Mouse (Mus musculus): ENCODE results near the gene Appbp2.
"Not testable (repeated sequence)": the region's sequence is repeated elsewhere in the genome, so short reads cannot be mapped to it uniquely, and the experiment has no call there.

Gene Appbp2

DNA sequence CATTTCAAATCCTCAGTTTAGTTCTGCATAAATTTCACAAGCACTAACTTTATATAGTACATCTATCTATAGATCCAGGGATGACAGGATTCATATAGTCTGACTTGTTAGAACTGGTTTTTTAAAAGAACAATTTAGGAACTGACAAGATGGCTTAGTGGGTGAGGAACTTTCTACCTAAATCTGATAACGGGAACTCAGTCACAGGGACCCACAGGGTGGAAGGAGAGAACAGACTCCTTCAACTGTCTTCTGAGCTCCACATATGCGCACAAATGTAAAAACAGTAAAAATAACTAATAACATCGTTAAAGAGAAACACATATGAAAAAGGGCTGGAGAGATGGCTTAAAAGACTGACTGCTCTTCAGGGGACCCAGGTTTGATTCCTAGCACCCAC, 15.9 kb downstream of the Appbp2 start:
- DNase-seq: no peak

DNA sequence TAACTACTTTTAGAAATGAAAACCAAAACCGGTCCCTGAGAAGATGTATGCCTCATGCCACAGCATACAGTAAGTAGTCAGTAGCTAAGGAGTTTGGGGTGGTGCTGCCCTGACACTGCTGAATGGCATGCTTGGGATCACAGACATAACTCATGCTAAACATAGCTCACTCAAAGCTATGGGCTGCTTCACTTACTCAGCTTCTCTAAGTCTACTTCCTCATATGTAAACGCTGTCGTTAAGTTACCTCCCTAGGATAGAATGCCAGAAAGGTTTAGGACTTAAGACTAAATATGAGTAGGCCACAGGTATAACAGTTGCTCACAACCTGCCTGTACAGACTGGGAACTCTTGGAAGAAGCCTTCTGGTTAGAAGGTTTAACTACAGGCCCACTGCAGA, 20.3 kb downstream of the Appbp2 start:
- DNase-seq: no peak

DNA sequence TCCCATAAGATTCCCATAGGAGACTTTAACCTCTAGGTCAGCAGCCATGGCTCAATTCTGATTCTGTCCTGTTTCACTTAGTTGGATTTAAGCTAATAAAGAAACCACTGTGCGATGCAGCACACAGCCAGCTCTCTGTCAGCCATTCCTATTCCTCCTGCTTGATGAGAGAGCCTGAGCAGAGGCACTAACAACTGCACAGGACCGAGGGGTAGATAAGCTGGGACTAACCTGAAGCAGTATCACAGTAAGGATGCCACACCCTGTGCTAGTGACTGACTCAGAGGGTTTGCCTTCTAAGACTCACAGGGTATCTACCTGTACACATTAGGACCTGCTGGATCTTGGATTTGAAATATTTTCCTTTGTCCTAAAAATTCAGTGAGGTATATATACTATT, 21.7 kb downstream of the Appbp2 start:
- no peak for DNase-seq

DNA sequence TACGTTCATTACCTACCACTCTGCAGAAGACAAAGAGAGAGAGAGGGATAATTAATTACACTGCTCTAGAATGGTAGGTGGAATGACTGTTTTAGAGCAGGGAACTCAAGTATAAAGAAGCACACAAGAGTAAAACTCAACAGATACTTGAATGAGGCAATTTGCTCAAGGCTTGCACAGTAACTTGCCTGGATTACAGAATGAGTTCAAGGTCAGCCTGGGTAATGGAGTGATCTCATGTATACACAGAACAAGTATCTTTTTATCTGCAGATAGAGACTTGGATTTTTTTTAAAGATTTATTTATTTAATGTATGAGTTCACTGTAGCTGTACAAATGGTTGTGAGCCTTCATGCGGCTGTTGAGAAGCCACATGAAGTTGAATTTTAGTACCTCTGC, 23.8 kb downstream of the Appbp2 start:
- no peak for DNase-seq

DNA sequence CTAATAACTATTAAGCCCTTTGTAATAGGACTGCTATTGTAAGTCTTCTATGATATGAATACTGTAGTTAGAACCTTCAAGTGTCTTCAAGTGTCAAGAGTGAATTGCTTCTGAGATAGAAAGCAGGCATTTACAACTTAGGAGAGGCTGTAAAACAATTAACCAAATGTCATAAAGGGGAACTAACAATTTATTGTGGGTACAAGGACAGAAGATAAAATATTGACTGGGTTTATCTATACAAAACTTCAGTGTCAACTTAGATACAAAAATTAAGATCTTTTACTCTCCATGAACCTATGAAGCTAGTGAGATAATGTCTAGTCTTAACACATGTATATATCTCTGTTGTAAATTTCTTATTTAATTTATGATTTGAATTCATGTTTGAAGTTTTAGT, 28.7 kb downstream of the Appbp2 start:
- DNase-seq: no peak

DNA sequence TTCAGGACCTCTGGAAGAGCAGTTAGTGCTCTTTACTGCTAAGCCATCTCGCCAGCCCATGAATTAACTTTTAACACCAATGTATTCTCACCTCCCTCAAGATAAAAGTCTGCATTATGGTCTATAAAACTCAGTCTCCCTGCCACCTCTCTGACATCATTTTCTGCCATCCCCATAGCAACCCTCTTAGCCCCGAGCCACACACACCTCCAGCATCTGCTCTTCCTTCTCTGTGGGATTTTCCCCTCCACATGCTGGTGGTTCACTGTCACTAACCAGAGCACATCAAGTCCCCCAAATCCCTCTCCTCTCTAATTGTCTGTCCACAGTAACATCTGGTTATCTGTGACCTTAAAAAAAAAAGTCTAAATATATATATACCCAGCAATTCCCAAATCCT, 36.0 kb downstream of the Appbp2 start:
- no peak for DNase-seq

DNA sequence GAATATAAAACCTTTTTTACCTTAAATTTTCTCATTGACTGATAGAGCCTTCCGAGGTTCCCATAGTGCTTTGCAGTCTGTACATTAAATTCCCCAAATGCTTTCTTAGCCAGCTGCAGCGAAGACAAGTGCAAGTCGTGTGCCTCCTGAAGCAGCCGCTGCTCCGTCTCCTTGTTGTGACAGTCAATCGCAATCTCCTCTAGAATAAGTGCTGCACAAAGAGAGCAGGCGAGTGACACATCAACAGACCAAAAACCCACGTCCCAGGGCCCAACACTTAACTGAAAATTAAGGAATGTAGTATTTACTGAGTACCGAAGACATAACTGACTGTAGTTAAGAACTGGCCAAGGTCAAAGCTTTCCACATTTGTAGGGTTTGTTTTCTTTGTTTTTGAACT, 38.9 kb downstream of the Appbp2 start:
- no peak for DNase-seq

DNA sequence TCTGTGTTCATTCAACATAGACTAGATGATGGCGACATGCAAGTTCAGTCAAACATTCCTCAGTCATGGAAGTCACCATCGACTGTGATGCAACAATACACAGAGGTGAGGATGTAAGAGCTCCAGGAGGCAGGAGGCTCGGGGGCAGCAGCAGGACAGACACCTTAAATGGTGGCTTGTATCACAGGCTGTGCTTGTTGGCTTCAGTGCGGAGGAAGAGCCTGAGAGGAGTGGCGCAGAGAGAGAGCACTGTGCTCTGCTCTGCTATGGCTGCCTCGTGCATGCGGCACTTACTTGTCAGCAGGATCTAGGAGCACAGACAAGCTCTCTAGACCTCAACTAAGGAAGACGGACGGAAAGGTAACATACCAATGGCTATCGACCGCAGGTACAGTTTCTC, 40.7 kb downstream of the Appbp2 start:
- no peak for DNase-seq

DNA sequence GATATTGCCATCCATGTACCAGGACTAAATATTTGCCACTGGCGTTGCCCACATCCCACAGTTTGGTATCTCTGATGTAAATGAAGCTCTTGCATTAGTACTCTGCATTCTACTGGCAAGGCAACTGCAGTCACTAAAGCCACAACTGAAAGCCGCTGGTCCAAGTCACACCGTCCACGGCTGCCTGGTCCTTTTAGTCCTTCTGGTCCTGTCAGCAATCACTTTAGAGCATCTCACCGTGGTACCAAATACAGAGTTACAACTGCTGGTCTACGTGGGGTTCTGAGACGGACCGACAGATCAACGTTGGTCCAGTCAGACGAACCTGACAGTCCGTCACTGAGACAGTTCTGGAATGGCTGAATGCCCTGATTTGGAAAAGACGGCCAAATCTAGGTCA, 44.2 kb downstream of the Appbp2 start:
- no peak for DNase-seq

DNA sequence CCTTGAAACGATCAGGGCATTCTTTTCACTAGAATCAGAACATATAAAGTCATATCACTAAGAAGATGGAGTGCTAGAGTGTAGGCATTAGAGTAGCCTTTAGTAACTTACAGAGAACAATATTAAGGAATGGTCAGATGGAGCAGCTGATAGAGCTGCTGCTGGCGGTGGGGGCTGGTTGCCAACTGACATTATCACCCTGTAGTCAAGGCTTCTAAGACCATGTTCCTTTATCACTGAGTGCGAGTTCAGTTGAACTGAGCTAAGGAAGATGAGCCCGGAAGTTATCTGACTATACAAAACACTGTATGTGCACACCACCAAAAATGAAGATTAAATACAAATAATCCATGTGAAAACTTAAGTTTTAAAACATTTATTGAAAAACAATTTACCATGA, 45.8 kb downstream of the Appbp2 start:
- DNase-seq: no peak

DNA sequence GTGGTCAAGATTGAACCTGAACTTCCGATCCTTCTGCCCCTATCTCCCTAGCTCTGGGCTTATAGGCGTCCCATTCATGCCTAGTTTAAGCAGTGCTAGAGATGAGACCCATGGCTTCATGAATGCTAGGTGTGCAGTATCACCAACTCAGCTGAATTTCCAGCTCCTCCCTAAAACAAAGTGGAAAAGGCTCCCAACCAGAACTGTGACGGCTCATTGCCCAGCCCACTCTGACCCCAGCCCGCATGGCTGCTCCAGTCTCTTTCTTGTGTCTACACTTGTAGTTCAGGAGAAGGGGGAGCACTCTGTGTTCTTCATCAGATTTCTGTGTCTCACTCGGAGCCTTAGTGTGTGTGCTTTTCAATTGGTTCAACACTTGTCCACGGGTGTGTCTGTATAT, 50.1 kb downstream of the Appbp2 start:
- no peak for DNase-seq

DNA sequence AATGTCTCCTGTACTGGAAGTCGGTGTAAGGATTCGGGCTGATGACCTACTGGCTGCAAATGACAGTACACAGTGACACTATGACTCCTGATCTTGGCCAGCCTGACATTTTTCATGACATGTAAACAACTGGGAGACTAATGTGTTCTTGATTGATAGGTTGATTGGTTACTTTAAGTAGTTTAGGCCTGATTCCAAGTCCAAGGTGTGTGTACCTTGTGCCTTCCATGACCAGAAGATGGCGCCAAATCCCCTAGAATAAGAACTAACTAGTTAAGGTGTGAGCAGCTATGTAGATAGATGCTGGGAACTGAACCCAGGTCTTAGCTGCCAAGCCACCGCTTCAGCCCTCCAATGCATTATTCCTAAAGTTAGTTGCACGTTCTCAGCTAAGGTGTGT, 50.8 kb downstream of the Appbp2 start:
- peak; percentile 27 for DNase-seq

DNA sequence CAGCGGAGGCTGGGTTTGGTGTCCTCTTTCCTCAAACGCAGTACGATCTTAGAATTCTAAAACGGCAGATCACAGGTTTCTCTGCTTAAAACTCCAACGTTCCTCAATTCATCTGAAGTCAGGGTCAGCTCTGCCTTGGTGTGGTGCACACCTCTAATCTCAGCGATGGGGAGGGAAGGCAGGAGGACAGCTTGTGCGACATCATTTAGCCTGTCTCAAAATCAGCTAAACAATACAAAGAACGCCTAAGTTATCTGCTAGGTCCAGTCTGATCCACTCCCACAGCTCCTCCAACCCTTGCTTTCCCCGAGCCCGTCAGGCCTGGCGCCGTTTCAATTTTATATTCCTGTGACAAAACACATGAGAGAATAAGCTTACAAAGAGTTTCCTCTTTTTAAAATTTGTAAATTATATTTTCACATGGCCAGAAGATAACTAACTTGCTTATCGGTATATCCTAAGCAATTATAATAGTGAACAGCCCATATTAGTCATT, 51.6 kb downstream of the Appbp2 start:
- DNase-seq: no peak

DNA sequence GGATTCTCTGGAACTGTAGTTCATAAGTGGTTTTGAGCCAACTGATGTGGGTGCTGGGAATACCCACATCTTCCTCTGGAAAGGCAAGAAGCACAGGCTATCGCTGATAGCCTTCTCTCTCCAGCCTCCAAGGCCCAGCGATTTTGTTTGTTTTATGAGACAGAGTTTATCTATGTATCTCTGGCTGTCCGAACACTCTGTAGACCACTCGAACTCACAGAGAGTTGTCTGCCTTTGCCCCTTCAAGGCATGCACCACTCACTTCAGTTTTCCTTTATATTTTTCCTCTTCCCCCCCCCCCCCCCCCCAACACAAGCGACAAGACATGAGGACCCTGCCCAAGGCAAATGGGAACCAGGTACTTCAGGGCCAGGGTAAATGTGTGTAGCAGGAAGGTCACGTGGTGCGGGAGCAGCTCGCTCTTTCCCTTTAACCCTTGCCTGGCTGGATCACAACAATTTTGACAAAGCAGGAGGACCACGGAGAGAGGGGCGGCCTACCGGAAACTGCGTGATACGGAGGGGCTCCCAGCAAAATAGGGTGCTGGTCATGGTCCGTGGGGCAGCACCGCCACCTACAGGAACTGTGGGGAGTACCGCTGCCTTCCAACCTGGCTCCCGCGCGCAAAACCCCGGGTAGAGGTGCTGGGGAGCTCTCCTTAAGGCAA, 52.2 kb downstream of the Appbp2 start:
- peak; percentile 68 for DNase-seq

DNA sequence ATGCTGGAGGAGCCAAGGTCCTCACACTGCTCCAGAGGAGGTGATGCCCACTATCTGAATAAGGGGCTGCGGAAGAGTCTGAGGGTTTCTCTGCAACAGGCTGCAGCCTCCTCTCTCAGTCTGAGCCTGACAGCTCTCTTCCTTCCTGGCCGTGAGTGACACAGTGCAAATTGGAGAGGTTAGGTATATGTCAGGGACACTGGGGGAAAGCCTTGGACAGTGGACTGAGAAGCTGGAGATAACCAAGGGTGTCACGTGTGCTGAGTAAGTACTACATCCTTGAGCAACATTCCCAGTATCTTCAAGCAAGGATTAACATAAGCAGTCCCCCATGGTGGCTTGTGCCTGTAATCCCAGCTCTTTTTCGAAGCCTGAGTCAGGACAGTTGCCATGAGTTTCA, 56.5 kb downstream of the Appbp2 start:
- DNase-seq: no peak

DNA sequence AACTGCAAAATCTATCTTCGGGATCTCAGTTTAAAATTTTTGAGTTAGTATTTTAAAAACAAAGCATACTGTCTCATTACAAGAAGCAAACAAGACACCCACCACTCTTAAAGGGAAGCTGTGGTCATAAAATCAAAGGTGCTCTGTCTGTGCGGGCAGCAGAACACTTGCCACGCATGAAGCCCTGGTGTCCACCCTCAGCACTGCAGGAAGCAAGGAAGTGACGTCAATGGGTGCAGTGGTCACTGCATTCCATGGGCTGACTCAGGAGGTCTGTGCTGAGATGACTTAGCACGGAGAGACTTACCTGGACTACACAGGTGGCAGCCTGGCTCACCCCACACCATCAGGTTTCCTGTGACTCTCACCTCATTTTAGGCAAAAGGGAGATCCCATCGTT, 57.2 kb downstream of the Appbp2 start:
- DNase-seq: no peak

DNA sequence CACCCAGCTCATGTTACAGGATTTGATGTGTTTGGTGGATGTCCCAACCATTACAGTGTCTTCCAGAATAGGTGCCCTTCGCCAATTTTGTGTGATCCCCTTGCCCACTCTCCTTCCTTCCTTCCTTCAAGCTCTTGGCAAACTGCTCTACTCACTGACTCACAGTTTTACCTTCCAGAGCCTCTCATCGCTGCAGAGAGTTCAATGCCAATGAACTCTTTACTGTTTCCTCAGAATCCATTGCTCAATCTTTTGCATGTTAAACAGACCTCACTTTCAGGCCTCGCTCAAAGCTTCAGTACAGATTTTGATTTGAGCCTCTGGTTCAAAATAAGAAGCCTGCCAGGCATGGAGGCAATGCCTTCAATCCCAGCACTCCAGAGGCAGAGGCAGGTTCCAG, 59.0 kb downstream of the Appbp2 start:
- DNase-seq: no peak

DNA sequence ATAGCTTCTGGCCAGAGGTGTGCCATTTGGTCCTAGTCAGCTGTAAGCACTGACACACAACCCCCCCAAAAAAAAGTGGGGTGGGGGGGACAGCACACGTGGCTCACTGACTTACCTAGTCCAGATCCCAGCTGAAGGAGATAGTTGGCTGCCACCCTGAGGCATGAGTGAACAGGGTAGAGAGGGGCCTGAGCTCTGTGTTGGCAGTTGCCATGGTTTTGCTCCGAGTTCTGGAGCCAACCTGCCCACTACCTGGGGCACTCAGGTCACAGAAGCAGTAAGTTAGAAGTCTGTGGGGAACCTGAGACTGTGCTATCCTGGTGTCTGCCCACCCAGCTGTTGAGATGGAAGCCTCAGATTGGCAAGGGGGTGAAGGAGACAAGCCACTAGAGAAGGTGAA, 64.1 kb downstream of the Appbp2 start:
- no peak for DNase-seq

DNA sequence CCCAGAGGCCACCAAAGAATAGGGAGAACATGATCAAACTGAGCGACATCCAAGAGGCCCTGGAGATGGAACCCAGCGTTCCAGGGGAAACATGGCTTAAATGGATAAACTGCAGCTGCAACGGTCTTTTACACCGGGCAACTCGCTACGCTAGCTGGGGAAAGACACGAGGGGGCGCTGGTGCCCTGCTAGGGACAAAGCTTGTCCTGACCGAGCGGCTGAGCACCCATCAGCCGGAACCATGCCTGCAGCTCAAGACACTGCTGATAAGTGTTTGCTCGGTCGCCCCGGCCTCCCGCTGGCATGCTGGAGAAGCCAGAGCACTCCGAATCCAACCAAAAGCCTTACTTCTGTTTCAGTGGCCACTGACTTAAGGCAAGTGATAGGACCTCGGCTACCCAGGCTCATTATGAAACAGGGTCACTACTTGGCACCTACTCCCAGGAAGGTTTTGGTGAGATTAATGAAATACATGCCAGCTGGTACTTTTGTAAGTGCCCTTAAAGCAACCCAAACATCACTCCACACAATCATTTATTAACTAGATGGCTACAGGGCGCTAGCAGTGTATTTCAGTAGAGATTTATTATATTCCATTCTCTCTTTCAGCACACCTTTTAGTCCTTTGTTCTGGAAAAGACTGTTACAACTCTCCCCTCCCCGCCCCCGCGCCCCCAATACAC, 64.7 kb downstream of the Appbp2 start, which contains the start of gene 1700125H20Rik:
TSS of gene 1700125H20Rik (plus strand) at position 347 of the 683 bp plus-strand sequence.
- peak; percentile 82 for DNase-seq

DNA sequence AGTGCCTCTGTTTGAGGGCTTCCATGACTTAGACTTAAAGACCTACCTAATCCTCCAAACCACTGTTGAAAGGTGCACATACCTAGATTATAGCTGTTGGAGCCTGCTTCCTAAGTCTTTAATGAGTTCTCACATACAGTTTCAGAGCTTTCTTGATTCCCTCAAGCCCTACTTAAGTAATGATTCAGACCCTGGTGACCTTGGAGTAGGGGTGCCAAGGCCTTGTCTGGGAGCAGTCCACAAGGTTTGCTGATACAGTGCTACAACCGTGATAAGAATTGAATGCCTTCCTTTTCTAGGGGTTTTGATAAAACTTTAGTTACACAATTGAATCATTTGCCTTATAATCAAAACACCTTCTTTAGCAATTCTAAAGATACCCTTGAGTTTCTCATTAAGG, 67.4 kb downstream of the Appbp2 start:
- no peak for DNase-seq

DNA sequence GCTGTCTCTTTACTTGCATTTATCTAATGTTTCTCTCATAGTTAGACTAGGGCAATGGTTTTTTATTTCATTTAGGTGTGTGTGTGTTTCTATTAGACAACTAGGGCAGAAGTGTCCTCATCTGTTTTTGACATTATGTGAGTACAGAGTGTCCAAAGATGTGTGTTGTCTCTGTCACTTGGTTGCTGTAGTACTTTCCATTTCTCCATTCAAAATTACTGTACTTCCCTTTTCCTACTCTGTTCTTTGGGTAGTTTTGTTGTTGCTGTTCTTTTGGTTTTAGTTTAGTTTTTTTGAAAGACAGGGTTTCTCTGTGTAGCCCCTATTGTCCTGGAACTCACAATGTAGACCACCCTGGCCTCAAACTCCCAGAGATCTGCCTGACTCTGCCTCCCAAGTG, 70.6 kb downstream of the Appbp2 start:
- DNase-seq: no peak

DNA sequence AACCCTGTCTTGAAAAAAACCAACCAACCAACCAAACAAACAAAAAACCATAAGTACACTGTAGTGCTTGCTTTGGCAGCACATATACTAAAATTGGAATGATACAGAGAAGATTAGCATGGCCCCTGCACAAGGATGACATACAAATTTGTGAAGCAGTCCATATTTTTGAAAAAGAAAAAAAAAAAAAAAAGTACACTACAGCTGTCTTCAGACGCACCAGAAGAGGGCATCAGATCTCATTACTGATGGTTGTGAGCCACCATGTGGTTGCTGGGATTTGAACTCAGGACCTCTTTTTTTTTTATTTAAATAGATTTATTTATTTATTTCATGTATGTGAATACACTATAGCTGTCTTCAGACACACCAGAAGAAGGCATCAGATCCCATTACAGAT, 71.9 kb downstream of the Appbp2 start:
- DNase-seq: not testable (repeated sequence)

DNA sequence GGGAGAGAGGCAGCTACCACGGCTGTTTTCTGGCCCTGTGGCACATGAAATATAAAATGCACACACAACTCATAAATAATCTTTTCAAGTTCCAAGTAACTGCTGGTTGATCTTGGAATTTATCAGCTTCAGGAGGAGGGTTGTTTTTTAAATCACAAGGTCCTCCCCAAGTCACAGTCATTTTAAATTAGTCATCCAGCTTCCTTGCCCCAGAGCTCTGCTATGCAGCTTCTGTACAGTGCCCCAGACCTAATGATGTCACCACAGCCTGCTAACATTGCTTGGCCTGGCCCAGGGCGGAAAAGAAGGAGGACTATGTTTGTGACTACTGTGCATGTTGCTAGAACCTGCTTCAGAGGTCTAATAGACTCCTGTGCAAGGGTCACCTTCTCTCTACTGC, 77.6 kb downstream of the Appbp2 start:
- no peak for DNase-seq

DNA sequence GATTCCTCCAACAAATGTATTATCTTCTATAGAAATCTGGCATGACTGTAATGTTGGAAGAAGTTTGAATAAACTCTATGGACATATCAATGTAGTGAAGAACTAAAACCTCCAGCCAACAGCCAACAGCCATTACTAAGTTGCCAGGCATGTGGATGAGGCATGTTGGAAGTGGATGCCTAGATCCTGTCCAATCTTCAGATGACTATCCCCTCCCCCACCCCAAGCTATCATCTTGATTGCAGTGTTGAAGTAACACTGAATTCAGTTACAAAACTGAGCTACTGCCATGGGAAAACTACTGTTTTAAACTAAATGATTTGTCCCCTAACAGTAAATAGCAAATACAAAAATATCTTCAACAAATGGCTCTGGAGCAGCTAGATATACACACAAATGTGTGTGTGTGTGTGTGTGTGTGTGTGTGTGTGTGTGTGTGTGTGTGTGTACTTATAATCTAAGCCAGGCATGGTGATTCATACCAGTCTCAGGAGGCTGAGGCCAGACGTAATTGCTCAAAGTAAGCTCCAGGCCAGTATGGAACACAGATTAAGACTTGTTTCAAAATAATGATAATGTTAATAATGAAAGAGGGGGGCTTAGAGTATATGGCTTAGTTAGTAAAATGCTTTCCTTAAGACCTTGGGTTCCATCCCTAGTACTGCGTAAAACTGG, 82.5 kb downstream of the Appbp2 start:
- no peak for DNase-seq

Data from cerebellum, adult 11-12 months (tissue).